8 mouse cellular contexts compared by ENCODE assay signal in genomic region chr8:47989655-47990385, GRCm38 (mm10). TPM values are rescaled to one million over a fixed set of nuclear protein-coding genes. Genes with fewer than 3 reads are reported as not detected.
DNase-seq lines count a peak whose midpoint lies in the region; ATAC-seq and TF ChIP-seq lines count a peak whose summit lies in the region.

No protein-coding gene starts in this region.

- no peaks in the 10 kb centered on the region for H3K27me3 ChIP-seq in kidney, adult 2 months (replicated peaks; ENCODE audit: control insufficient read depth, insufficient read depth, low read length)
- H3K27me3 ChIP-seq in lung, embryonic 15.5 days: no peaks in the 10 kb centered on the region

- no peaks in the 10 kb centered on the region for H3K9me3 ChIP-seq in lung, embryonic 15.5 days

- peak overlapping the region; percentile 73 for H3K4me3 ChIP-seq in kidney, adult 2 months (ENCODE audit: insufficient read depth, low read depth, low read length)
- peak overlapping the region; percentile 79 for H3K4me3 ChIP-seq in lung, embryonic 15.5 days

- DNase-seq in ovary, postnatal 10 days (ENCODE audit: low spot score): peak; percentile 62
- DNase-seq in ovary, postnatal 14 days (ENCODE audit: low spot score): no peak
- peak; percentile 46 for DNase-seq in brain, embryonic 14.5 days (ENCODE audit: low read depth)
- DNase-seq in kidney, adult 2 months: peak; percentile 67
- peak; percentile 61 for DNase-seq in retina, embryonic 14.5 days (ENCODE audit: low spot score)
- DNase-seq in ovary, adult 18-20 months (ENCODE audit: low spot score): no peak

- H3K4me1 ChIP-seq in kidney, adult 2 months (ENCODE audit: control insufficient read depth, insufficient read depth, low read length): peaks cover 41% of the 10 kb centered on the region
- peaks cover 56% of the 10 kb centered on the region for H3K4me1 ChIP-seq in lung, embryonic 15.5 days

- H3K36me3 ChIP-seq in kidney, adult 2 months (ENCODE audit: control insufficient read depth, insufficient read depth, low read length): no peaks in the 10 kb centered on the region
- H3K36me3 ChIP-seq in lung, embryonic 15.5 days: no peaks in the 10 kb centered on the region

- peak overlapping the region; percentile 84 for H3K27ac ChIP-seq in kidney, adult 2 months (ENCODE audit: insufficient read depth, low read depth, low read length)
- peak overlapping the region; percentile 99 for H3K27ac ChIP-seq in lung, embryonic 15.5 days

- peak; percentile 6; the same call in 1 of the 2 replicates for ATAC-seq in granulocyte monocyte progenitor cell, adult 5-6 weeks (replicated peaks; ENCODE audit: poor library complexity, severe bottlenecking)
- ATAC-seq in lung, embryonic 15.5 days (ENCODE audit: borderline replicate concordance, extremely low read depth, low FRiP score, low TSS enrichment): peak; percentile 25; the same call in 1 of the 2 replicates

- H3K9ac ChIP-seq in lung, embryonic 15.5 days: peak overlapping the region; percentile 97

- TF ChIP-seq CTCF in brain, embryonic 14.5 days (IDR thresholded peaks at IDR 0.05; ENCODE audit: borderline replicate concordance, extremely low read depth, insufficient read depth, insufficient read length): no peak
- TF ChIP-seq CTCF in kidney, adult 2 months (conservative IDR thresholded peaks at IDR 0.05; ENCODE audit: insufficient read depth, insufficient read length, low read depth, low read length): no peak

- TF ChIP-seq POLR2A in brain, embryonic 14.5 days (IDR thresholded peaks at IDR 0.05; ENCODE audit: borderline replicate concordance, extremely low read depth, insufficient read depth, insufficient read length, poor library complexity, severe bottlenecking): no peak
- peak; percentile 55 for TF ChIP-seq POLR2A in kidney, adult 2 months (IDR thresholded peaks at IDR 0.05; ENCODE audit: low read depth, low read length)

- H3K4me2 ChIP-seq in lung, embryonic 15.5 days: peak overlapping the region; percentile 85

- WGBS in kidney, adult 2 months: under 1% methylated on average over 59 of the region's 66 CpGs
- under 1% methylated on average over 58 of the region's 66 CpGs for WGBS in lung, embryonic 15.5 days

RNA-seq across cellular contexts. Expression of gene Wwc2, which starts 0.9 kb away (rescaled TPM):
- 3.6 and 6.8 TPM in 2 replicates for polyA plus RNA-seq in brain, embryonic 14.5 days (2012; rRNA removed)
- 4.2 and 8.9 TPM in 2 replicates for total RNA-seq in granulocyte monocyte progenitor cell, adult 5-6 weeks (2014; fragmentation: Nextera tagmentation)
- 5.8 and 6.7 TPM in 2 replicates for total RNA-seq in granulocyte monocyte progenitor cell, adult 5-6 weeks (2017)
- 20.4 and 22.1 TPM in 2 replicates for polyA plus RNA-seq in kidney, adult 2 months (2012; rRNA removed)
- 13.0 and 13.9 TPM in 2 replicates for polyA plus RNA-seq in lung, embryonic 15.5 days (2015; fragmentation: Nextera tagmentation; extraction: Ambion mirVana)

Comparison
In these comparisons a context has a peak if more than half of its experiments do, and no peak if none do; other contexts are left out.
1. DNase-seq: peak in ovary, postnatal 10 days (single experiment), brain, embryonic 14.5 days (single experiment), kidney, adult 2 months (single experiment) and retina, embryonic 14.5 days (single experiment); none in ovary, postnatal 14 days (single experiment) and ovary, adult 18-20 months (single experiment).